Mouse (Mus musculus) c-Kit-positive CD71-positive TER-119-positive erythroid progenitor cells, embryonic 14.5 days (primary cell): Measurements from ENCODE around the gene Man2a1.

Experiments used
- DNase-seq: peaks from one replicate; pipeline ENCODE4 v3.0.0-alpha.2; 2013; ENCODE audit warnings: low spot score

Gene Man2a1

DNA sequence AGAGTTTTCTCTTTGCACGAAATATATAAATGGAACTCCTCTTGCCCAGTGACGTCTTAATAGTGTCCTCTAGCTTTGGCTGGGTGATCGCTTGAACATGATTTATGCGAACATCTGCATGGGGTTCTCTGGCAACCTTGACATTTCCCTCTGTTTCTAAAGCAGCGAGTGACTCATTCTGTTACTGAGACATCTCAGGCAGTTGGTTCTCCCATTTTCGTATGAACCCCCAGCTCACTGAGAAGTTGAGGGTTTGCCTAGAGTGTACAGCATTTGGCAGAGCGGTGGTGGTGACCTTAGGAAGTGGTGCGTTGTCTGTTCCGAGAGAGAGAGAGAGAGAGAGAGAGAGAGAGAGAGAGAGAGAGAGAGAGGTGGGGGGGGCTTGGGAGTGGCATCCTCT lies 2.6 kb downstream of the Man2a1 start:
- DNase-seq: no peak

DNA sequence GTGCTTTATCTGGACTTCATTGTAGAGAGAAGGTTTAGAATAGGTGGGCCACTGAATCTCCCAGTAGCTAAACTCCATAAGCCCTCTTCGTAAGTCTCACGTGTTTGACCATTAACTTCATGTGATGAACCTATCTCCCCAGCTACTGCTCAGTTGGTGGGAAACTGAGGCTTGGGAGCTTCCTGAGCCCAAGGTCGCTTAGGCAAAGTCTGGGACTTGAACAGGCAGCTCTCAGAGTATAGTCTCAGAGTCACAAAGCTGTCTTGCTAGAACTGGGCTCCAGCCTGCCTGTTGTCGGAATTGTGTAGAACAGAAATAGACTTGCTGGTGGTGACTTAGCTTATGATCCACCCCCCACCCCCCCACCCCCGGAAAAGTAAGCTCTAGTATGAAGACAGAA lies 3.0 kb downstream of the Man2a1 start:
- no peak for DNase-seq

DNA sequence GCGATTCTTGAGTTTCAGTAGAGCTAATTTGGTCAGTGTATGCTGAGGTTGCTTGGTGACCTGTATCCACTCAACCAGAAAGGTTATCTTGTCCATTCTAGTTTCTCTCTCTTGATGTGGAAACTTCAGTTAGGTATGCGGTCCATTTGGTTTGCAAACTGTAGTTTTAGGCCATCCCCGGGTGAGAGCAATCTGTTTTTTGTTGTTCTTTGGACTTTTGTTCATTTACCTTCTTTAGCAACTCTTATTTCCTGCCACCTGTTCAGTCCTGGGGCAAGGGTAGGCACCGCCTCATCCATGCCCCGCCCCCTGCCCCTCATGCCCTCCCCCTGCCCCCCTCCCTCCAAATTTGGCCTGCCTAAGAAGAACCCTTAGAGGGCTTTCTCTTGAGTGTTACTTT lies 3.6 kb downstream of the Man2a1 start:
- DNase-seq: no peak

DNA sequence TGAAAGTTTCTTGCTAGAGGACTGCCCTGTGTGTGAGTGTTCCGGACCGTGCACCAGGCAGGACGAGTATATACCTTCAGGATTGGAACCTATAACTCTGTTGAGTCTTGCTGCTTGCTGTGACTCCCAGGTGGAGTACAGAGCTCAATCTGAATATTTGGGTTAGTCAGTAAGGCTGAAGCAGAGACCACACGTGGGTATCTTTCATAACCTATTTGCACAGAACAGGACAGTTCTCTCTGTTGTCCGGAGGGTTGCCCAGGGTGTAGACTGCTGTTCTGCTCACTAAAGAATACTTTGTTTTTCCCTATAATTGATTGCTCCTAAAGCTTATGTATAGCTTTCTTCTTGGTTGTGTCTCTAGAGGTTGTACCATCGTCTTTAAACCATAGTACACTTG lies 7.7 kb downstream of the Man2a1 start:
- no peak for DNase-seq

DNA sequence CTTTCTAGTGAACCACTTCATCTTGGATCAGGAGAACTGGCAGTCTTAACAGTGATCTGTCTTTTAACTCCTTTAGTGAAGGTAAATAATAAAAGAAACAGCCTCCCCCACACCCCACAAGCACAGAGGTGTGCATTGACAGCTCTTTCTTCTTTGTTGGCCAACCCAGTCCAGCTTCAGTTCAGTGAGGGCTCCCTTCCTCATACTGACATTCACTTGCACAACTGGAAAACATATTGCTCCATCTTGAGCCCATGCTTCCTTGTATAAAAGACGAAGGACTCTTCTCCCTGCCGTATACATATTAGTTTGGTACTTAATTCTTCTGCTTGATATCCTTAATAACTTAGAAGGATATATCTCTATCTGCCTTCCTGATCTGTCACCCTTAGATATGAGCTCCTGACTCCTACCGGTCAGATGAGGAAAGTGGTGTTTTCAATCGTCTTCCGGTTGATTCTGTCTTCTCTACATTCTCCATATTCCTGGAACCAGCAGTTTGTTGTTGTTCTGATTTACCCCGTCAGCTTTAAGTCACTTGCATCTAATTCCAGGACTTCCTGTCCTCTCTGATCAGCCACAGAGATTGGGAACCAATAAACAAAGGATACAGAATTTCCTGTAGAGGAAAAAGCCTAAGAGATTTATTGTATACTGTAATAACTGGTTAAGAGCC lies 8.5 kb downstream of the Man2a1 start:
- no peak for DNase-seq

DNA sequence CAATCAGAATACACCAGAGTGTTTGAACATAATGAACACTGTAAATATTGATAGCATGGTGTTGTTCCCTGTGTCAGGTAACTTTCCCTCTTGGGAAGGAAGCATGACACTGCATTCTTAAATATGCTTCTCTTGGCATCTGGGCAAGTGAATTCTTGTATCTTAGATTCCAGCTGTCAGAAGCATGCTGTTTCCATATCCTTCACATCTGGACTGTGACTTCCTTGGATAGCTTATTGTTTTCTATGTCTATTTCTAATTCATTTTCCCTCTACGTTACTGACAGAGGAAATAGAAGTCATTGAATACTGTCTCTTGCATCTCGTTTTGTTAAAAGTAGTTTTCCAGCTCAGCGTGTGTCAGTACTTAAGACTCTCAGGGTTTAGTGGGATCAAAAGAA lies 9.2 kb downstream of the Man2a1 start:
- DNase-seq: no peak

DNA sequence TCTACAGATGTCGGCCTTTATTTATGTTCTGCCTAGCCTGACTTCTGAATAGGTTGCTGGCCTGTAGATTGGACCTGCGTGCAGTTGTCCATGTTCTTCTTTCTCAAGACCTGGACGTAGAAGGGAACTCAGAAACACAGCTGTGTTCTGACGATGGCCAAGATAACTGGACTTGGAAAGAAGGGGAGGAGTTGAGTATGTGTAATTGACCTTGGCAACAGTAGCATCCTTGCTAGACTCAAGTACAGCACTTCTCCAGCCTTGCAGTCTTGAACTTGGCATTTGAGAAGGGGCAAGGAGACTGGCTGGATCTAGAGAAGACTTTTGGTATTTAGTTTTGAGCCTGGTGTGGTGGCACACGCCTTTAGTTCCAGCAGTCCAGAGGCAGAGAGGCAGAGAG lies 10.9 kb downstream of the Man2a1 start:
- DNase-seq: no peak

DNA sequence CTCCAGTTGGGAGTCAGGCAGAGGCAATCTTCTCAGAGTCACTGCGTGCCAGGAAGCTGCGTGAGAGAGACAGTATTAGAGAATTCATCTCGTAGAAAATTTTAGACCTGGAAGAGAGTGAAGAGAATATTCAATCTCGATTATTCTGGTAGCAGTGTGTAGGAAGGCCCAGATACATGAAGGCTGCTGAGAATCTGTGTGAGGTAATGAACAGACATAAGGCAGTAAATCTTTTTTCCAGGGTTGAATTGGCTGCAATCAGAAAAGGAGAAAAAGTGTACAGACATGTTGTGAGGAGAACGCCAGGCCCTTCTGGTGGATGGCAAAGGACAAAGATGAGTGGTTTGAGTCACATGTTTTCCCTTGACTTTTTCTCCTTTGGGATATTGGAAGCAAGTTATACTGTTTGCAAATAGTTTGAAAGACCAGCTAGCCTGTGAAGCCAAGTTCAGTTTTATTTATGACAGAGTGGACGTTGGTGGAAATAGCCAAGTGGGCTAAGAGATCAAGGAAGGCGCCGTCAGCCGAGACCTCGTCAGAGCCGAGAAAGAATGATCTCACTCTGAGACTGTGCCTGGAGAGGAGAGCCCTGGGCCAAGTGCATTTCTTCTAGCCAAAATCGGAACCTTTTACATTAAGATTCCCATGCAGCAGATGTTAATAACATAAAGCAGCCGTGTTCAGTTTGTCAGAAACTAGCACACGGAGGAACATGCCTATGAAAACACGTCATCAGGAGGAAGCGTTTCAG lies 11.8 kb downstream of the Man2a1 start:
- no peak for DNase-seq

DNA sequence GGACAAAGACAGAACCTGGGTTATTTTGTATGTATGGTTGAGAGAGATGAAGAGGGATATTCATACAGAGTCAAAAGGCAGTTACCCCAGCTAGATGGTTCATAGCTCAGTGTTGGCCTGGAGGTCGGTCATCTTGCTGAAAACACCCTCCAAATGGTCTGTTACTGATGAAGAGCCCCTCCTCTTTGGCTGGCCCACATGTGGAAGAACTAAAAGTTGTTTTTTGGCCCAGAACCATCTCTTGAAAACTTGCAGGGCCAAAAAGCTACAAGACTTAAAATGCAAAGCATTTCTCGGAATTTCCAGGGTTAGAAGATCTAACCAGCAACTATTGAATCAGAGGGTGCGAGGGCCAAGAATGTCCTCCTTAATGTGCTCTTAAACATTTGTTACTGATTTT lies 12.4 kb downstream of the Man2a1 start:
- no peak for DNase-seq

DNA sequence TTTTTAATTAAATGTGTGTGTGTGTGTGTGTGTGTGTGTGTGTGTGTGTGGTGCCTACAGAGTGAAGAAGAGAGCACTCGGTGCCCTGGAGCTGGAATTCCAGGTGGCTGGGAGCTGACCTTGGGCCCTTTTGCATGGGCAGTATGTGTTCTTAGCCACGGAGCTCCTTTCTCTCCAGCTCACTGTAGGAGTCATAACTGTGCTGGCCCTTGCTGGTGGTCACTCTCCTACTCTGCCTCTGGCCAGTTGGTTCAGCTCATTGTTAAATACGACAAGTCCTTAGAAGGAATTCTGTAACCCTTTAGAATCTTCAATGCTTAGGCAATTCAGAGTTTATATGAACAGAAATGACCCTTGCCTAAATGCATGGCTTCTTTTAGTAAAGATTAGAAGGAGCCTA lies 12.8 kb downstream of the Man2a1 start:
- DNase-seq: no peak

DNA sequence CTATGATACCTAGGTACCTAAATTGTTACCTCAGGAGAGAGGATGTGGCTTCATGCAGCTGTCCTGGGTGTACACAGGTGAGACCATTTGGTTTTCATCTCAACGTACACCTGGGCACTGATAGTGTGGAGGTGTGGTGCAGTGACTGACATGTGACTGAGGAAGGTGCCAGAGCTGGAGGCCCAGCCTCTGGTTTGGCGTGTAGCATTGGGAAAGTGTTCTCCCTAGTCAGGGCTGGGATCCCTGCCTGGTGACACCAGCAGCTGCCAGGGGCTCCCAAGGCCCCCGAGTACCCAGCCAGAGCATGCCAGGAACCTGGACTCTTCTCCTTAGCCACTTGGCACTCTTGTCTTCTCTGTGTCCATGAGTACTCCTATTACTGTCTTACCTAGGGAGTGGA lies 14.3 kb downstream of the Man2a1 start:
- DNase-seq: no peak

DNA sequence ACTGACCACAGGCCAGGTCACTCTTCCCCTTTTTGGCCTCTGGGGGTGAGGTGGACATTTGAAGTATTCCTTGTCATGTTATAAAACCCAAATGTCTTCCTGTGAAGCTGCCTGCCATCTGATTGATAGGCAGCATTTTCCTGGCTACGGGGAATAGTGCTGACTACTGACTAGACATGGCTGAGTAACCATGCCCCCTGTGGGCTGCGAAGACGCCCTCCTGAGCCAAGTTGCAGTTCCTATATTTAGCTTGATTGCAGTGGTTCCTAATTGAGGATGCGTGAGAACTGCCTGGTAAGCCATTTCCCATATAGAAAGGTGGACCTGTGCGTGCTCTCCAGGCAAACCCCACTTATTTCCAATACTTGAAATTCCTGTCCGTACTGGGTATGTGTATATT lies 14.9 kb downstream of the Man2a1 start:
- no peak for DNase-seq

DNA sequence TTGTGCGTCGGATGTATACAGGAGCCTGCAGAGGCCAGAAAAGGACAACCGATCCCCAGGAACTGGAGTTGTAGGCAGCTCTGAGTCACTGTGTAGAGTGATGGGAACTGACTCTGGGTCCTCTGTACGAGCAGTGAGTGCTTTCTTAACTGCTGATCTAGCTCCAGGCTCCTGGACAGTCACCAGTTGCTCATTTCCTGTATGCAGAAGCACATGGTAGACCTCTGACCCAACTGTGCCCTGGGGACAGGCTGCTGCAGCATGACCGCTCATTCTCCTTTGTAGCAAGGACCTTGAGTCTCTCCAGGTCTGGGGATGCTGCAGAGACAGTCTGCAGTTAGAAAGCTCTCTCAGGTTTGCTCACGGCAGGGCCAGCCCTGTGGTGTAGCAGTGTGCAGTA lies 15.7 kb downstream of the Man2a1 start:
- no peak for DNase-seq

DNA sequence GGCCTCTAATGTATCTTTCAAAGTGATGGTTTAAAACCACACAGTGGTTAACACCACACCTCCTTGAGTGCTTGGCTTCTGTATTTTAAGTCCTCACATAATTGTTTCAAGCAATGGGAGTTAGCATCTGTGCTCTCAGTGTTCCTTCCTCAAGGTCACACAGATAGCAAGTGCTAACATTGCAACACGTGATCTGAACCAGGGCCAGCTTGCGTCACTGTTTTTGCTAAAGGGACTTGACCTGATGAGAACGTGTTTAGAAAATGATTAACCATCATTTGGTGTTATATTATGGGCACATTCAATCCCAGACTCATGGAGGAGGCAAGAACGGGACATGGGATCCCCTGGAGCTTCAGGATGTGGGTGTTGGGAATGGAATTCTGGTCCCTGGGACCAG lies 17.3 kb downstream of the Man2a1 start:
- DNase-seq: no peak

DNA sequence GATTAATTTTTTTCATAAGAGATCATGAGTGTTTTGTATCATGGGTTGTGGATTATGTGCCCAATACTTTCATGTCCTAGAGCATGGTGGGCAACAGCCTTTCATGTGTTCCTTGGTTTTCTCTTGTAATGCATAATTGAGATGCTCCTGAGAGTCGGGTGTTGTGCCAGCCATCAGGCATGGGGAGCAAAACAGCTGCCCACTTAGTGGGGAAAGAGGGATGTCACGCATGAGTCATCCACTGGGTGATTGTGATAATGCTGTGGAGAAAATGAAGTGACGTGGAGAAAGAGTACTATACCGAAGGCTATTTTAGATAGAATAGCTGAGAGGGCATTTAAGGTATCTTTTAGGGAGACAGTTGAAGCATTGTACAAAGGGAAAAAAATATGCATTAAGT lies 18.5 kb downstream of the Man2a1 start:
- DNase-seq: no peak

DNA sequence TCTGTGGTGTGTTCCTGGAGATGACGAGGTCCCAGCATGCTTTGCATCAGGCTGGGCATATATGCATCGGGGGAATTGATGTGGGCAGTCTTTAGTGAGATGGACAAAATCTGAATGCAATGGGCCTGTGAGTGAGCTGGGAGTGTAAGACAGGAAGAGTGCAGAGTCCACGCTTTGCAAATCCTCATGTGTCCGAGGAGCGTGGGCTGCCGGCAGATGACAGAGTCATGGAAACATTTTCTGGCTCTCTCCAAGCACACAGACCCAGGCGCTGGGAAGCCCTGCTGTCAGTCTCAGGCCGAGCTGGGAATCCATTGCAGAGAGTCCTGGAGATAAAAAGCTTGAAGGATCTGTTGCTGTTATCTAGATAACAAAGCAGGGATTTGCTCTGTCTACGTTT lies 19.6 kb downstream of the Man2a1 start:
- DNase-seq: no peak

DNA sequence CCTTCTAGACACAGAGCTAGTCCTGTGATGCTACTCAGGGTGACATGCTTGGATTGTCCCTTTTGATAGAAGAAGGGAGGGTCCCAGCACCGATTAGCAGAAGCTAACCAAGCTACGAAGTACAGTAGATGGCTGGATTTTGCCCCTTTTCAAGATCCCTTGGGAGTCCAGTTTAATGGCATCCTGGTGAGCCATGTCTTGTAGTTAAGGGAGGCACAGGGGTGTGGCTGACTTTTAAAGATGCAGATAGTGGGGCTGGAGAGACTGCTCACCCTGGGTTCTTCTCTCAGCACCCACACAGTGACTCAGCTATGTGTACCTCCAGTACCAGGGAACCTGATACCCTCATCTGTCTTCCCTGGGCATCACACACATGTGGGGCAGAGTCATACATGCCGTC lies 20.1 kb downstream of the Man2a1 start:
- no peak for DNase-seq

DNA sequence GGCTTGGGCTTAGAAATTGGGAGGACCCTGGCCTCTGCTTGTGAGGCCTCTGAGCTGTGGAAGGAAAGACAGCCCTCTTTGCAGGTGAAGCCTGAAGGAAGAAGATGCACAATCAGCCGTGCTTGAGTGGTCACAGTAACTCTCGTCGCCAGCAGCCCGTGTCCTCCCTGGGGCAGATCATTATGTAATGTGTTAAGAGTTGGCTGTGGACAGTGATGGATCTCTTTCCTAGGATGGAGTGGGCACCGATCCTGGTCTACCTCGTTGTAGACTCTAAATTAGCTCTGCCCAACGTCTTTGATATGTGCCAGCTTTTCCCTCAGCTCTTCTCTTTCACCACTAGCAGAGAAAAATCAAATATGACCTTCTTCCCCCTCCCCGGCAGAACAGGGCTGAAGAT lies 20.7 kb downstream of the Man2a1 start:
- no peak for DNase-seq

DNA sequence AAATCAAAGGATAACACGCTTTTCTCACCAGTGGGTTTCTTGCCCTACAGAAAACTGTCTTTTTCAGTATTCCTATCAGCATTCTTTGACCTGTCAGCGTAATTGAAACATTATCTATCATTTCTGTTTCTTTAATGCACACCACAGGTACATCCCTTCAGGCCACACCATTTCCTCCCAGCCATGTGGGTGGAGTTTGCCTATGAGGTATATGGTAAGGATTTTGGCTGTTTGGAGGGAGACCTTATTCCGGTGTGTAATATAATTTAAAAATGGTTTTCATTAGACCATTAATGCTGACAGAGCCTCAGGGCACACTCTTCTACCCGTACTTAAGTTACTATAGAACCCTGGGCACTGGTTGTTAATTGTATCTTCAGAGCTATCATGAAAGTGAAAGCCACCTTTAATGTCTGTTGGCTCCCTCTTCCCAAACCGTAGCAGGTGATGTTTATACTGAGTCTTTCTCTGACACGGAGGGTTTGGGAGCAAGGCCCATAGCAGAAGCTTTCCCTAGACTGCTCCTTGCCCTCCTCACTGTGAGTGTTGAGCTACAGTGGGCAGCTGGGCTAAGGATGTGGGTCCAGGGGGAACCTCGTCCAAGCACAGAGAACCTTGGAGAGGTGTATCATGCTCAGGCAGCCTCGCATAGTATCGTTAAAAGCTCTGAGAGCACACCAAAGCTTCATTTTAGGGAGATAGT lies 21.3 kb downstream of the Man2a1 start:
- DNase-seq: no peak

DNA sequence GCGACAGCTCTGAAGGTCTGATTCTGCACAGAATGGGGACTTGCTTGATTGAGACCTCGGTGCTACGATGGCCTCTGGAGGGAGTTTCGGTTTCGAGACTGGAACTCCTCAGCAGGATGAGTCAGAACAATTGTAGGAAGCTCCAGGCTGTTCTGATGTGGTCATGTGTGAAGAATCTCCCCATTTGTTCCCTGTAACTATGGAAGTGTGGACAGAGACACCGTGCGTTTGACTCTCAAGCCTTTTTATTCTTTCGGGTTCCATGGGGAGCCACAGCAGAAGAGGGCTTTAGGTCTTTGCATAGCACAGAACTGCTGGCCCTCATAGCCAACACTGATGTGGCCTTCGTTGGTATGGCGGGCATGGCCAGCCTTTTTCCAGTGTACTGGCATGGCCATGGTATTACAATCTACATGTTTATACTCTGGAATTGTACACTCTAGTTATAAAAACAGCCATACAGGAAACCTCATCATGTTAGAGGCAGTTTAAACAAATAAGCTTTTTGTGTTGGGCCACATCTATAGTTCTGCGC lies 21.9 kb downstream of the Man2a1 start:
- DNase-seq: no peak

DNA sequence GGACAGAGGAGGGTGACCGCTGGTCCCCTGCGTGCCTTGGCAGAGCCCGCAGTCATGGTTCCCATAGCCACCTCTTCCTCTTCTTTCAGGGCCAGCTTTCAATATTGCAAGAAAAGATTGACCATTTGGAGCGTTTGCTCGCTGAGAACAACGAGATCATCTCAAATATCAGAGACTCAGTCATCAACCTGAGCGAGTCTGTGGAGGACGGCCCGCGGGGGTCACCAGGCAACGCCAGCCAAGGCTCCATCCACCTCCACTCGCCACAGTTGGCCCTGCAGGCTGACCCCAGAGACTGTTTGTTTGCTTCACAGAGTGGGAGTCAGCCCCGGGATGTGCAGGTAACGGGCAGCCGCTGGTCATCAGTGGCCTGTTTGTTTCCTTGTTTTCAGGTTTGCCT lies 23.9 kb downstream of the Man2a1 start:
- DNase-seq: no peak

DNA sequence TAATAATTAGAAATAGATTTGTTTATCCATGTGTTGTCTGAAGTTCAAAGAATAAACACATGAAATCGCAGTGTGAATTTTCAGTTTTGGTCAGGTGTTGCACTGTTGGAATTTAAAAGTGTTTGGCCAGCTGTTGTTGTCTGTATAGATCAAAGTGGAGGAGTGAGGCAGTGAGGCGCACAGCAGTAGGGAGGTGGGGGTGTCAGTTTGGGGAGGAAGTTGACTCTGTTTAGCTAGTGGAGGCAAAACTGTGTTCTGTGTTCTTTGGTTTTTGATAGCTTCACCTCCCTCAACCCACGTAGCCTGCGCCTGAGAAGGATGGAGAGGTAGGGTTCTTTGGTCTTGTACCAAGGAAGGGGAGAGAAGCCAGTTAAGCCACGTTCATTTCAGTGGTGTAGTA lies 28.3 kb downstream of the Man2a1 start:
- DNase-seq: no peak

DNA sequence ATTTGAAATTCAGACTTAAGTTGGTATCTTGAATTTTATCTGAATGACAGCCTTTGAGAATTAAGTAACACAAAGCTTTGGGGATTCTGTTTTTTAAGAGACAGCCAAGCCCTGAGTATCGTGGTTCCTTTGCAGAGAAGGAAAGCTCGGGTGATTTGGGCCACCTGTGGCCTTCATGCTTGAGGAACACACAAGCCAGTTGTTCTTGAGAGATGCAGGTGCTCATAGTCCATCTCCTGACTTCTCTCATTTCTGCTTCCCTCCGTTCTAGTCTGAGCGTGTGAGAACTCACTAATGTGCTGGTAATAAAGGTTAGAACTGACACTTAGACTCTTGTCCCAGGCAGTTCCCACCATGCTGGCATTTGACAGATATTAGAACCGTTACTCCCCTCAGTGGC lies 28.9 kb downstream of the Man2a1 start:
- no peak for DNase-seq
